Mouse (Mus musculus) C2C12 (cell line): Measurements from ENCODE around the gene Zbtb45. TPM values are rescaled to one million over a fixed set of nuclear protein-coding genes. Genes with fewer than 3 reads are reported as not detected.

Experiments
- H3K27me3 ChIP-seq: one replicate; pipeline ENCODE4 v1.6.1; 2011; ENCODE audit not compliant: control insufficient read depth, insufficient read depth, insufficient read length
- H3K36me3 ChIP-seq: one replicate; pipeline ENCODE4 v1.6.1; 2011; ENCODE audit not compliant: control insufficient read depth, insufficient read depth
- H3K4me3 ChIP-seq: one replicate; pipeline ENCODE4 v1.5.1; 2011; ENCODE audit warnings: mild to moderate bottlenecking, control low read depth; ENCODE audit not compliant: poor library complexity, insufficient read depth, severe bottlenecking
- H3K79me2 ChIP-seq: one replicate; pipeline ENCODE4 v1.6.1; 2011; ENCODE audit not compliant: control insufficient read depth, insufficient read depth
- H3K79me3 ChIP-seq: one replicate; pipeline ENCODE4 v1.6.1; 2011; ENCODE audit warnings: low read depth, control low read depth
- H3ac ChIP-seq: one replicate; pipeline ENCODE3; 2011; ENCODE audit warnings: low read depth; ENCODE audit not compliant: control insufficient read depth, insufficient read length
- CEBPB ChIP-seq: IDR thresholded peaks from one replicate; pipeline ENCODE4 v1.6.1; 2011; ENCODE audit warnings: low read depth, mild to moderate bottlenecking, control low read depth, moderate library complexity
- CTCF ChIP-seq: IDR thresholded peaks from one replicate; pipeline ENCODE4 v1.5.1; 2011; ENCODE audit not compliant: control insufficient read depth, insufficient read depth, insufficient read length
- FOSL1 ChIP-seq: IDR thresholded peaks from one replicate; pipeline ENCODE4 v1.8.0; 2011; ENCODE audit warnings: mild to moderate bottlenecking, low read length; ENCODE audit not compliant: poor library complexity, insufficient read depth, severe bottlenecking
- MAX ChIP-seq: IDR thresholded peaks from one replicate; pipeline ENCODE4 v1.6.1; 2011; ENCODE audit warnings: mild to moderate bottlenecking, control low read depth
- MYOD1 ChIP-seq: IDR thresholded peaks from one replicate; pipeline ENCODE4 v1.6.1; 2011; ENCODE audit warnings: low read depth; ENCODE audit not compliant: control insufficient read depth, insufficient read length
- MYOG ChIP-seq: IDR thresholded peaks from one replicate; pipeline ENCODE4 v1.6.1; 2011; ENCODE audit not compliant: control insufficient read depth, insufficient read length; ENCODE audit errors: extremely low read depth
- USF1 ChIP-seq: IDR thresholded peaks from one replicate; pipeline ENCODE4 v1.6.1; 2011; ENCODE audit warnings: low read depth, mild to moderate bottlenecking, control low read depth, moderate library complexity
- polyA plus RNA-seq: library from polyadenylated mRNA; unstranded; fragments of >200 nt; fragmentation: generic; extraction: Trizol; gene quantifications from one replicate; pipeline ENCODE4 v1.2.1, GENCODE M21; 2012; ENCODE audit warnings: missing spikeins

Zbtb45 gene
- polyA plus RNA-seq, 1 experiment, result 19.4 TPM

DNA sequence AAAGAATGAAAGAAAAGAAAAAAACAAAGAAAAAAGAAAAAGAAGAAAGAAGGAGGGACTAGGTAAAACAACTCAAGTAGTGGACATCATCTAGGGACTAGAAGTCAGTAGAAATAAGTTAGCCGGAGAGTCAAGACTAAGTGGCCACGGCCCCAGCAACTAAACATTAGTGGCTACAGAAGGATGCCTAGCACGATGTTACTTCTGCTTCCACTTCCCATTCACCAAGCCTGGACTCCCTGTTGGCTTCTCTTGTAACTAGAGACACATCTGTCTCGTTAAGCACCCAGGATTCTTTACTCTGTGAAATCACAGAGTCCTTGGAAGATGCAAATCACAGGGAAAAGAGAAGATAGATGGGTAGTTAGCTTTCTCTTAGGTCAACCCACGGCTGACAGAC is 52.3 kb downstream of the Zbtb45 start:
- H3K4me3 ChIP-seq, result no peak overlapping the region
- no peaks in the 10 kb centered on the region for H3K27me3 ChIP-seq
- no peaks in the 10 kb centered on the region for H3K36me3 ChIP-seq
- no peak overlapping the region for H3ac ChIP-seq
- H3K79me2 ChIP-seq, result no peaks in the 10 kb centered on the region
- no peaks in the 10 kb centered on the region for H3K79me3 ChIP-seq
- TF ChIP-seq MYOG (no peak), MAX (no peak), USF1 (no peak), MYOD1 (no peak), CEBPB (no peak), FOSL1 (no peak), CTCF (no peak)

DNA sequence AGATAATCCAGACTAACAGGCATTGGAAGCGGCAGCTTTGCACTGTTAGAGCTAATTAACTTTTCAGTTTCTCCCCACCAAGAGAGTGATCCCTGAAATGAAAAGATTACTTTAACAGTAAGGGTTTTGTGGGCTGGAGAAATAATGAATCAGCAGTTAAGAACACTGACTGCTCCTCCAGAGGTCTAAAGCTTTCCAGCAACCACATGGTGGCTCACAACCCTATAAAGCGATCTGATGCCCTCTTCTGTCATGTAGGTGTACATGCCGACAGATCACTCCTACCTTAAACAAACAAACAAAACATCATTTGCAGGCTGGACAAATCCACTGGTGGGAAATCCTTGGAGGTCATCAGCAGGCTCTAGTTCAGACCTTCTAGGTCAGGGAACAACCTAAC is 54.9 kb downstream of the Zbtb45 start:
- TF ChIP-seq CTCF (no peak), USF1 (no peak), MYOG (no peak), FOSL1 (no peak), MAX (no peak), MYOD1 (no peak), CEBPB (no peak)
- no peaks in the 10 kb centered on the region for H3K27me3 ChIP-seq

More for the DNA sequence above, 54.9 kb downstream of the Zbtb45 start:
- Histone ChIP-seq H3K36me3 (no peaks in the 10 kb centered on the region), H3K79me2 (no peaks in the 10 kb centered on the region), H3K79me3 (no peaks in the 10 kb centered on the region), H3K4me3 (no peak overlapping the region), H3ac (no peak overlapping the region)

Other genes starting within 250 kb of the Zbtb45 start
- gene Zscan18, start 206.4 kb downstream of the Zbtb45 start, polyA plus RNA-seq, result 0.05 TPM
- 0.75 TPM for gene Zfp329, start 191.2 kb downstream of the Zbtb45 start, polyA plus RNA-seq
- gene Zfp110, start 175.3 kb downstream of the Zbtb45 start, polyA plus RNA-seq, result 5.6 TPM
- 0.92 TPM for gene Zfp128, start 128.9 kb downstream of the Zbtb45 start, polyA plus RNA-seq
- gene Zscan22, start 112.2 kb downstream of the Zbtb45 start, polyA plus RNA-seq, result 5.1 TPM
- gene Rps5, start 87.7 kb downstream of the Zbtb45 start, polyA plus RNA-seq, result 3,397 TPM
- 1.6 TPM for gene Rnf225, start 82.6 kb downstream of the Zbtb45 start, polyA plus RNA-seq
- gene Zfp324, start 44.2 kb downstream of the Zbtb45 start, polyA plus RNA-seq, result 4.6 TPM
- gene Zfp446, start 32.2 kb downstream of the Zbtb45 start, polyA plus RNA-seq, result 1.7 TPM
- gene Slc27a5, start 11.8 kb downstream of the Zbtb45 start, polyA plus RNA-seq, result 0.05 TPM
- 606 TPM for gene Trim28, start 10.9 kb downstream of the Zbtb45 start, polyA plus RNA-seq
- gene Chmp2a, start 24.8 kb upstream of the Zbtb45 start, polyA plus RNA-seq, result 128 TPM
- 239 TPM for gene Ube2m, start 28.2 kb upstream of the Zbtb45 start, polyA plus RNA-seq
- 0.59 TPM for gene Mzf1, start 44.7 kb upstream of the Zbtb45 start, polyA plus RNA-seq
- gene Vmn1r85, start 85.1 kb upstream of the Zbtb45 start, polyA plus RNA-seq, result not detected
- gene Vmn1r86, start 109.9 kb upstream of the Zbtb45 start, polyA plus RNA-seq, result not detected
- gene Vmn1r87, start 130.1 kb upstream of the Zbtb45 start, polyA plus RNA-seq, result not detected
- gene Vmn1r88, start 149.5 kb upstream of the Zbtb45 start, polyA plus RNA-seq, result not detected
- not detected for gene Vmn1r89, start 203.0 kb upstream of the Zbtb45 start, polyA plus RNA-seq